Mouse (Mus musculus): ENCODE measurements around the gene Ipo11. TPM values are rescaled to one million over a fixed set of nuclear protein-coding genes. Genes with fewer than 3 reads are reported as not detected.
A peak's percentile ranks its signal among the peaks of the same experiment; 100 is the strongest.
"Not testable (repeated sequence)": the region's sequence is repeated elsewhere in the genome, so short reads cannot be mapped to it uniquely, and the experiment has no call there.

Gene Ipo11
- 10 to 100 TPM; 10.5 to 14.3 TPM for total RNA-seq (2021)
- long read RNA-seq, experiment 1, full-length matches to known transcripts = 2 of 11 reads
- long read RNA-seq, experiment 1, partial matches to known transcripts = 2 of 11 reads
- long read RNA-seq, experiment 1, other reads (novel, unspliced or antisense) = 7 of 11 reads
- long read RNA-seq, experiment 2, full-length matches to known transcripts = 3 of 16 reads
- long read RNA-seq, experiment 2, partial matches to known transcripts = 3 of 16 reads
- long read RNA-seq, experiment 2, other reads (novel, unspliced or antisense) = 10 of 16 reads

- DNase-seq = peak; percentile 70 to 84
- intact Hi-C loops (cut with DNase I) = loop anchor here (10.0 kb wide), 1 partner anchor 168 kb away; no protein-coding TSS in a partner anchor
Observed at GRCm38 (mm10) chr13:106936256-106937137, at the start of gene Ipo11. Gene Ipo11, minus strand, starts transcription at chr13:106936958.

DNA sequence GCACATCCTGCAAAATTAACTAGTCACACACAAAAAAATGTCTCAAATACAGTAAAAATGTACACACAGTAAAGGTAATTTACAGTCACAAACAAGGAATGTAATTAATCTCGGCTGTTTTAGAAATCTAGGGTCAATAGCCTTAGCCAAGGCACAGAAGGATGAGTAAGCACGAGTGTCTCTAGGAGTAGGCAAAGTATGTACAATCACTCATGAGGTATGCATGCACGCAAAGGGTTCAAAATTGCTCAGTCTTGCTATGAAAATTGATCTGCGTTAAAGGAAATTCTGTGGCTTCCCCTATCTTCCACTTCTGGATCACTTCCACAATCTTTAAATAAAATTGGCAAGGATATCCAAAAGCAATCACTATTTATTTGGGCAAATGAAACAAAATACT is 24.7 kb upstream of the Ipo11 start:
- intact Hi-C loops (cut with DNase I) = no loop called here
- DNase-seq = no peak

DNA sequence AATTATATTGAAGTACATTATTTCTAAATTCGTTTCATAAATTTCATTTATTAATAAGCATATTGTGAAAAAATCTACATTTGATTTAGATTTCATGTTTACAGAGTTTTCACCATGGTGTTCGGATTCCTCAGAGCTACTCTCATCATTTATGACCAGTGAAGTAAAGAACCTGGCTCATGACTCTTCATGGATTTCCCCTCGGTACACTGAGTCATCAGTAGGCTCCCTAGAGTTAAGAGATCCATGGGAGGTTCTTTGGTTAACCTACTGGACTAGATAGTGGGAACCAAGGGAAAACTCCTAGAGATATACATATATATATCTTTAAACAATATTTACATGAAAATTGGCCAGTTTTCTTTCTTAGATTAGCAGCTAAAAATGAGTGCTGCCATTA is 23.8 kb upstream of the Ipo11 start:
- intact Hi-C loops (cut with DNase I) = no loop called here
- DNase-seq = no peak

- intact Hi-C loops (cut with DNase I) = no loop called here
- no peak for DNase-seq
Observed at GRCm38 (mm10) chr13:106958286-106958685, 21.5 kb upstream of the Ipo11 start.

- intact Hi-C loops (cut with DNase I) = no loop called here
- no peak for DNase-seq
Observed at GRCm38 (mm10) chr13:106957554-106957953, 20.8 kb upstream of the Ipo11 start.

GRCm38 (mm10) chr13:106954880-106955279 is 18.1 kb upstream of the Ipo11 start:
- intact Hi-C loops (cut with DNase I) = no loop called here

GRCm38 (mm10) chr13:106947583-106947982 is 10.8 kb upstream of the Ipo11 start:
- no peak for DNase-seq
- intact Hi-C loops (cut with DNase I) = no loop called here

More at GRCm38 (mm10) chr13:106954880-106955279, 18.1 kb upstream of the Ipo11 start:
- no peak for DNase-seq

DNA sequence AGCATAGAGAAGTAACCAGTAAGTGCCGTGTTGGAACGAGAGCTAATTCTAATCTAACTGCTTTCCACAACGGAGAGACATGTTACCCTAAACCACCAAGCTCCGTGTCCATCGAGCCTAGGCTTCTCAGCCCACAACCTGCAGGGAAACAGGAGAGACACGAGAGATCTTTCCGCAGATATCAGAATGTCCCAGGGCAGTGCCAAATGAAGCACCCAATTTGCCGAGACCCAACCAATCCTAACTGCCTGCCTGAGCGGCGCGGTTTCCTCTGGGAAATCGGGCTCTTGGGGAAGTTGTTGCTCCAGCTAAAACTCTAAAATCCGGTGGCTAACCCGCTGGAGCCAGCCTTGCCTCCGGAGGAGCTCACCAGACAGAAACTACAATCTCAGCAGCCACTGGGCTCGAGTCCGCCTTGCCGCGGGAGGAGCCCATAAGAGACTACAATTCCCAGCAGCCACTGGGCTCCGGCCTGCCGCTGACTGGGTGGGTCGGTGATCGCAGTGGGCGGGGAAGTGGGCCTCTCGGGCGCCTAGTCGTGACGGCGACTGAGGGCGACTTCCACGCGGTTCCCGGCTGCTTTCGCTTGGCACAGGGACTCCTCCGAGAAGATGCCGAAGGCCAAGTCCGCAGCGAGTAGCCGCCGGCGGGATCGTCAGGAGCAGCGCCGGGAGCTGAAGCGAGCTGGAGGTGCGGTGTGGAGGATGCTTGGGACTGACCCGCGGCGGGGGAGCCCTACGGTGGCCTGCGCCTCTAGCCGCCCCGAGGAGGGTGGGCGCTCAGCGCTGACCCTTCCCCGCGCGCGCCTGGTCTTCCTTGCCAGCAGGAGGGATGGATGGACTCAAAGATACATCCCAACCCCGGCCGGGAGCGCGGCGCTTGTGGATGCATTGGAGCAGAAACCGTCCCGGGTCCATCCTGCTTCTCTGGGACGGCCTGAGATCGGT is 10.1 kb upstream of the Ipo11 start, which contains the start of gene Dimt1:
TSS of gene Dimt1 (plus strand) at position 534 of the 947 bp plus-strand sequence.
- intact Hi-C loops (cut with DNase I) = no loop called here

GRCm38 (mm10) chr13:106945518-106945917 is 8.8 kb upstream of the Ipo11 start:
- intact Hi-C loops (cut with DNase I) = loop anchor here (2.0 kb wide), 1 partner anchor 77 kb away; the partner anchor contains the start of gene Kif2a
- DNase-seq = no peak

More for the DNA sequence above, 10.1 kb upstream of the Ipo11 start, which contains the start of gene Dimt1:
- DNase-seq = peak; percentile 89 to 92

DNA sequence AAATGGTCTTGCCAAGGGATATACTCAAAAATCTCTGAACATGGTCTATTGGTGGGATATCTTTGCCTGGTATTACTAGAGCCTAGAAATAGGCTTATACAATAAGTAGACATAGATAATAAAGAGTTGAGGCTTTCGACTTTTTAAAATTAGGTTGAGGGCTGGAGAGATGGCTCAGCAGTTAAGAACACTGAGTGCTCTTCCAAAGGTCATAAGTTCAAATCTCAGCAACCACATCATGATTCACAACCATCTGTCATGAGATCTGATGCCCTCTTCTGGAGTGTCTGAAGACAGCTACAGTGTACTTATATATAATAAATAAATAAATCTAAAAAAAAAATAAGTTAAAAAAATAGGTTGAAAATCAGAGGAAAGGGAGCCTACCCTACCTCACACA is 6.0 kb upstream of the Ipo11 start:
- intact Hi-C loops (cut with DNase I) = no loop called here

DNA sequence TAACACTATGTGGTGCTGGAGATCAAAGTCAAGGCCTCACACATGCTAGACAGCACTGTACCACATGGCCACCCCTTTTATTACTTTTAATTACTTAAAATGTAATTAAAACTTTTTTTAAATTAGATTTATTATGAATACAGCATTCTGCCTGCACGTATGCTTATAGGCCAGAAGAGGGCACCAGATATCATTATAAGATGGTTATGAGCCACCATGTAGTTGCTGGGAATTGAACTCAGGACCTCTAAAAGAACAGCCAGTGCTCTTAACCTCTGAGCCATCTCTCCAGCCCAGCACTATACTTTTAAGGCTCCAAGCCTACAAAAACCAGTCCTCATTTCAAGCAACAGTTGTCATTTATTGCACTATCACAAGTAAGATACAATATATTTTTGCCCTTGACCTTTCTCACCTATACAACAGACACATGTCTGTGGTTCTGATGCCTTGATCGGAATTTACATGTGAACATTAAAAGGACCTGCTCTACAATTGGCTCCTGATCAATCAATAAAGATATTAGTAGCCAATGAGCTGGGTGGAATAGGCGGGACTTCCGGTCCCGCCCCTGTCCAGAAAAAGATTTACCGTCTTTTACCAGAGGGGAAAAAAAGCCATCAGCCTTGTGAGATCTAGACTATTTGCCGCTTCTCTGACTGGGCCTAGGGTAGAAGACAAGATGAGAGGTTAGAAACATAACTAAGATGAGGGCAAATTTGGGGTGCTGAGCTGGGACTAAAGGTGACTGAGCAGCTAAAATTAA is 4.6 kb upstream of the Ipo11 start:
- intact Hi-C loops (cut with DNase I) = no loop called here
- DNase-seq = no peak

More for the DNA sequence above, 6.0 kb upstream of the Ipo11 start:
- no peak for DNase-seq

DNA sequence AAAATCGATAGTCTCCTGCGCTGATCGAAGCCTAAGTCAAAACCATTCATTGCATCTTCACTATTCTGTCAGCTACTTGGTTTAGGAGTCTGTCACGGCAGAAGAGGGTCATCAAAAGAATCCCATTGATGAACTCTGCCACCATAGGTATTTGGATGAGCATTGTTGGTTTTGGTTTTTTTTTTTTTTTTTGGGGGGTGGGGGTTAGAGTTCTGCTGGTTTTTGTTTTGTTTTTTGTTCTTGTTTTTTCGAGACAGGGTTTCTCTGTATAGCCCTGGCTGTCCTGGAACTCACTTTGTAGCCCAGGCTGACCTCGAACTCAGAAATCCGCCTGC is 347 bp upstream of the Ipo11 start:
- intact Hi-C loops (cut with DNase I) = loop anchor here (10.0 kb wide), 1 partner anchor 168 kb away; no protein-coding TSS in a partner anchor

GRCm38 (mm10) chr13:106935871-106936255 is 895 bp downstream of the Ipo11 start:
- DNase-seq = no peak
- intact Hi-C loops (cut with DNase I) = loop anchor here (10.0 kb wide), 1 partner anchor 169 kb away; no protein-coding TSS in a partner anchor

More for the DNA sequence above, 347 bp upstream of the Ipo11 start:
- DNase-seq = no peak

GRCm38 (mm10) chr13:106929201-106929600 is 7.6 kb downstream of the Ipo11 start:
- intact Hi-C loops (cut with DNase I) = no loop called here
- no peak for DNase-seq

DNA sequence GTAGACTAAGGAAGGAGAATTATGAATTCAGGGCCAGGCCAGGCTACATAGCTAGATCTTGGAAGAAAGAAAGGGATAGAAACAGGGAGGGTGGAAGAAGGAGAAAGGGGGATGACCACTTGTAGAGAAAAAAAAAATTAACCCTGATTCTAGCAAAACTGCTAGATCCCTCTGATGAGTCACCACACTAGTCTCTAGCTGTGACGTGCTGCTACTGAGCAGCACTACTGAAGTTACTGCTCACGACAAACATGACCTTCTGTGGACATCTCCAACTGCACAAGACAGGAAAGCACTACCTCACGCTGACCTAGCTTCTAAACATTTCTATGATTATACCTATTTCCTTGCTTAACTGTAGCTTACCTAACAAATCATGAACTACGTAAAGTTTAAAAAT is 8.5 kb downstream of the Ipo11 start:
- intact Hi-C loops (cut with DNase I) = no loop called here

DNA sequence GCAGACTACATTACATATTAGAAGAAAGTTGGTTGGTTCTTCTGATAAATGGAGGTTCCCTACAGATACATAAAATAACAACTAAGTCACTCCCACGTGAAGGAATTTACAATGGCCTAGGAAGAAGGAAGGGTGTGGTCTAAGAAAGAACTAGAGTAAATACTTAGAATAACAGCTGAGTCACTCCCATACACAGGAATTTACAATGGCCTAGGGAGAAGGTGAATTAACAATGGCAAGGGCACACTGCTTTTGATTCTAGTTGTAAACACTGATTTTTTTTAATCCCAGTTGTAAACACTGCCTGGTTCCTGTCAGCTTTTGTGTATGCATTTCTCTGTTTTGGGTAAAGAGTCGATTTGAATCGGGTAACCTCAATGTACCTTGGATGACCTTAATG is 10.8 kb downstream of the Ipo11 start:
- DNase-seq; intact Hi-C loops (cut with DNase I): not testable (repeated sequence)

More for the DNA sequence above, 8.5 kb downstream of the Ipo11 start:
- DNase-seq = no peak

- intact Hi-C loops (cut with DNase I) = no loop called here
- DNase-seq = no peak
Observed at GRCm38 (mm10) chr13:106918322-106919050, 18.3 kb downstream of the Ipo11 start.

- DNase-seq = no peak
- intact Hi-C loops (cut with DNase I) = no loop called here
Observed at GRCm38 (mm10) chr13:106913125-106913736, 23.5 kb downstream of the Ipo11 start.

Measured in gastrocnemius, postnatal 36 days (tissue).